Mouse (Mus musculus) midbrain, embryonic 11.5 days (tissue): ENCODE data around the gene Dlg2. TPM values are rescaled to one million over a fixed set of nuclear protein-coding genes. Genes with fewer than 3 reads are reported as not detected.
"Not testable (repeated sequence)": the region's sequence is repeated elsewhere in the genome, so short reads cannot be mapped to it uniquely, and the experiment has no call there.

Source experiments
- ATAC-seq: fragments of 200-750 bp; cut with Nextera tagmentation; 2 replicates; pipeline ENCODE4 v1.8.0; 2017; ENCODE audit warnings: moderate TSS enrichment, moderate library complexity; ENCODE audit not compliant: low FRiP score
- DNase-seq: peaks from one replicate; pipeline ENCODE4 v3.0.0; 2015; ENCODE audit warnings: low spot score; ENCODE audit errors: missing footprints
- H3K27ac ChIP-seq: fragments of 300-500 bp; sonication (generic); 2 replicates; pipeline ENCODE4 v1.5.1; 2014; ENCODE audit warnings: low read depth, low read length
- H3K27me3 ChIP-seq: fragments of 300-500 bp; sonication (generic); 2 replicates; pipeline ENCODE4 v1.6.1; 2014; ENCODE audit warnings: mild to moderate bottlenecking, low read length, moderate library complexity, mixed read lengths; ENCODE audit not compliant: control insufficient read depth, insufficient read depth
- H3K36me3 ChIP-seq: fragments of 300-500 bp; sonication (generic); 2 replicates; pipeline ENCODE4 v1.6.1; 2014; ENCODE audit warnings: mild to moderate bottlenecking, low read length, moderate library complexity, mixed read lengths; ENCODE audit not compliant: control insufficient read depth, insufficient read depth
- H3K4me1 ChIP-seq: fragments of 300-500 bp; sonication (generic); 2 replicates; pipeline ENCODE4 v1.6.1; 2014; ENCODE audit warnings: low read length; ENCODE audit not compliant: control insufficient read depth, insufficient read depth
- H3K4me2 ChIP-seq: fragments of 300-500 bp; sonication (generic); 2 replicates; pipeline ENCODE4 v1.6.1; 2014; ENCODE audit warnings: mild to moderate bottlenecking, moderate library complexity
- H3K4me3 ChIP-seq: fragments of 300-500 bp; sonication (generic); 2 replicates; pipeline ENCODE4 v1.5.1; 2014; ENCODE audit warnings: low read depth, low read length
- H3K9ac ChIP-seq: fragments of 300-500 bp; sonication (generic); 2 replicates; pipeline ENCODE4 v1.6.1; 2014; ENCODE audit warnings: low read length
- H3K9me3 ChIP-seq: fragments of 300-500 bp; sonication (generic); 2 replicates; pipeline ENCODE4 v1.6.1; 2016; ENCODE audit warnings: low read length; ENCODE audit not compliant: control insufficient read depth
- WGBS: fragments of 180-500 bp; shearing (Covaris S2); extraction: QIAGEN DNeasy Blood & Tissue Kit; methylation state at CpG from one replicate; pipeline ENCODE4 v1.1.7; 2014; 5-methylcytosine and 5-hydroxymethylcytosine counted together
- polyA plus RNA-seq: library from polyadenylated mRNA; unstranded; fragments of >200 nt; fragmentation: Nextera tagmentation; extraction: Ambion mirVana; gene quantifications from 2 replicates; pipeline ENCODE4 v1.2.1, GENCODE M21; 2014

The Dlg2 gene
- polyA plus RNA-seq, 1 experiment from 2014 or later: 1.8 TPM

DNA sequence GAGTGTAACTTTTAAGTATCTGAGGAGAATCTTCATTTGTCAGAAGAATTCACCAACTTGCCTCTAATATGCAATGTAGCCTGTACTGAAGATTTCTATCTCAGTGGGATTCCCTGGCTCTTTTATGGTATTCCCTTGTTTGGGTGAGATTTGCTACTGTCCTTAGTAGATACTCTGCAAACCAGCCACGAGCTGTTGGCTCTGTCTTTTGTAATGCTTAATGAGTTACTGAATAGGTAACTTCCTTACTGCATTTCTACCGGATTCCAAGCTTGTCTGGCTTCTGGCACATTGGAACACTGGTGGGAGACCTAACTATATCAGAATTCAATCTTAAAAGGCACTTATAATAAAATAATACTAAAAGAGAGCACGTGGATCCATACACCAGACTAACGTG, 400.3 kb downstream of the Dlg2 start:
- H3K27ac ChIP-seq, H3K4me2 ChIP-seq, ATAC-seq, H3K9me3 ChIP-seq, H3K9ac ChIP-seq, H3K36me3 ChIP-seq, H3K4me3 ChIP-seq, H3K4me1 ChIP-seq, DNase-seq, H3K27me3 ChIP-seq: not testable (repeated sequence)
- 41% methylated on average over 4 of the region's 4 CpGs for WGBS

DNA sequence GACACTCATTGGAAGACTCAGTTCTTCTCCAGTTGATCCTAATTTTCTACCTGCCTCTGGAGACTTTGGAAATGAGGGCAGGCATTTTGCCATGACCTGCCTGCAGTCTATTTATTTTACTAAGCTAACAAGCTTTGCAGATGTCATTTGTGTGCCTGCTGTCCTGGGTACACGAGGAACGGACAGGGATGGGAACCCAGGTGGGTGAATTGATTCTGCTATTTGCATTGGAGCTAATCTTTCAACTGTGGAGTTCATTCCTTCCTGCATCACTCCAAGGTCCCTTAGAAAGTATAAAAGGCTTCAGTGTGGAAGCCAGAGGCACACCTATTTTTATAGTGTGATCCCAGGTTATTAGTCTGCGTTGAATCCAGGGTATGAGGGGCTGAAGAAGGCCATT, 406.3 kb downstream of the Dlg2 start:
- no peak overlapping the region for H3K9ac ChIP-seq
- peak; percentile 53 for DNase-seq
- no peak overlapping the region for H3K27ac ChIP-seq
- H3K36me3 ChIP-seq: no peaks in the 10 kb centered on the region
- H3K9me3 ChIP-seq: no peaks in the 10 kb centered on the region
- WGBS: 70% methylated on average over 3 of the region's 3 CpGs
- H3K4me1 ChIP-seq: no peaks in the 10 kb centered on the region
- no peaks in the 10 kb centered on the region for H3K27me3 ChIP-seq
- no peak overlapping the region for H3K4me3 ChIP-seq
- H3K4me2 ChIP-seq: no peak overlapping the region
- no peak for ATAC-seq

DNA sequence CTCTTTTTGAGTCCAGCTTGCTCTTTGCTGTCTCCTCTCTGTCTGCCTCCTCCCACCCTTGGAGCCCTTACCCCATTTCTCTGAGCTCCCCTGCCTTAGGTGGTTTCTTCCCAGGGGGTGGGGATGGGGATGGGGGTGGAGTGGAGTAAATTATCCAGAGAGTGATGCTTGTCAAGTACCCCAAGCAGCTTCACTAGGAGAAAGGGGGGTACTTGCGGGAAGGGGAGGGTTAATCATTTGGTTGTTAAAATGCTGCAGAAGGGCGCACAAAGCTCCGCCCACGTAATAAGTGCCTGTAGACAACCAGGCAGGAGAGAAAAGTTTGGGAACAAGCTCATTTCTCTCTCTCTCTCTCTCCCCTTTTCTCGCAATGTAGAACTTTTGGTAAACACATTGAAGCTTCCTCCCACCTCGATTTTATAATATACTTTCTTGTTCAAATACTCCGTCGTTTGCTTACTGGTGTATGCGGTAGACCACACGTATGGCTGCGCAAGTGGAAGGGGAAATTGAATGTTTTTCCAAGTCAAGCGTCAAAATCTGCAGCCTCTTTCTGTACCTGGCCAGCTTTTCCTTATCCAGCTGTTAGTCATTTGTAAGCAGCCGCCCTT, 410.0 kb downstream of the Dlg2 start:
- peak; percentile 66 for ATAC-seq
- Histone ChIP-seq H3K27me3 (no peaks in the 10 kb centered on the region), H3K4me1 (no peaks in the 10 kb centered on the region), H3K36me3 (no peaks in the 10 kb centered on the region; the same call in 1 of the 2 replicates), H3K9ac (peak overlapping the region; percentile 65), H3K9me3 (no peaks in the 10 kb centered on the region), H3K27ac (no peak overlapping the region), H3K4me3 (peak overlapping the region; percentile 39), H3K4me2 (peak overlapping the region; percentile 75)
- DNase-seq: peak; percentile 92
- WGBS: 1% methylated on average over 13 of the region's 13 CpGs

DNA sequence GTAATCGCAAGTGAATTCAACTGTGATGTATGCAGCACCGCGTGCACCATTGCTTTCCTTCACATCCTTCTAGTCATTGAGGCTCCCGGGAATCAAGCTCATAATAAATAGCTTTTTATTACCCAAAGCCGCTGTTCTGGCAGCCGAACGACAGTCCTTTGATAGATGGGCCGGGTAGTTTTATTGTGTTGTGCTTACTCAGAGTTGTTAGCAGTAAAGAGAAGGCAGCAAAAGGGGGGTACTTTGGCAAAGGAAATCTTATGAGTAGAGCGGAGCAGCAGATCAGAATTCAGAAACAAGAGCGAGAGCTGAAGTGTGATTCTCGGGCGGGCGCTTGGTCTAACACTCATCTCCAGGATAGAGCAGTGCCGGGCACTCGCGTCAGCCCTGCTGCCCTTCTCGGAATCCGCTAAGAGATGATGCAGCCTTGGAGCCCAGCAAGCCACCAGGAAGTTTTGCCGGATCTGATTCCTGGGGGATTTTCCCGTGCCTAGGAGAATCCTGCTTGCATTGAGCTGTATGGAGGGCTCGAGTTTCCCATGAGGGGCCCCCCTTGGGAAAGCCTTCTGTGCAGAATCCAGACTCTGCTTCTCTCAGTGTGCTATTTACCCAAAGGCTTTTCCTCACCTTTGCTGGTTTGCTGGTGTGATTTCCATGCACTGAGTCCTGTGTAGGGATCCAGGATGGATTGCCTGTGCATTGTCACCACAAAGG, 410.7 kb downstream of the Dlg2 start:
- under 1% methylated on average over 21 of the region's 21 CpGs for WGBS
- peak overlapping the region; percentile 39 for H3K4me3 ChIP-seq
- DNase-seq (peak; percentile 95), ATAC-seq (peak; percentile 83)
- H3K9me3 ChIP-seq: no peaks in the 10 kb centered on the region
- H3K9ac ChIP-seq: peak overlapping the region; percentile 65
- H3K4me2 ChIP-seq: peak overlapping the region; percentile 75
- H3K27ac ChIP-seq: no peak overlapping the region; the same call in 1 of the 2 replicates
- no peaks in the 10 kb centered on the region for H3K27me3 ChIP-seq
- no peaks in the 10 kb centered on the region; the same call in 1 of the 2 replicates for H3K36me3 ChIP-seq
- no peaks in the 10 kb centered on the region for H3K4me1 ChIP-seq

DNA sequence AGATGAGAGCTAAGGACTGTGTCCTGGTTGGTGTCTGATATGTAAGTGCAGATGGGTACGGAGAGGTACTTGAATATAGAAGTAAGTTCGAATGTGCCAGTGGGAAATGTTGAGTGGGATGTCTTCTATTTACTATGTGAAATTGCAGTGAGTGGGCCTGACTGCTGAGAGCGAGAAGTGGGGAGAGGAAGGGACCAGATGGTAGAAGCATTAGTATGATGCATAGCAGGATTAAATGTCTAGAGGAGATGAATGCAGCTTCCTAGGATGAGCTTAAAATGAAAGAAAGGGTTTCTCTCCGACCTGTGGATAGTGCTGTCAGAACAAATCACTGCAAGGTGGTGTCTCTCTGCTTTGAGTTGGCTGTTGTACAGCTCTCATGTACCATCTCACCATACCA, 451.0 kb downstream of the Dlg2 start:
- ATAC-seq (no peak), DNase-seq (no peak)
- no peaks in the 10 kb centered on the region for H3K9me3 ChIP-seq
- H3K36me3 ChIP-seq: no peaks in the 10 kb centered on the region
- no peaks in the 10 kb centered on the region for H3K4me1 ChIP-seq
- no peak overlapping the region for H3K27ac ChIP-seq
- 78% methylated on average over 4 of the region's 4 CpGs for WGBS
- H3K27me3 ChIP-seq: no peaks in the 10 kb centered on the region
- no peak overlapping the region for H3K4me2 ChIP-seq
- H3K9ac ChIP-seq: no peak overlapping the region
- no peak overlapping the region for H3K4me3 ChIP-seq

DNA sequence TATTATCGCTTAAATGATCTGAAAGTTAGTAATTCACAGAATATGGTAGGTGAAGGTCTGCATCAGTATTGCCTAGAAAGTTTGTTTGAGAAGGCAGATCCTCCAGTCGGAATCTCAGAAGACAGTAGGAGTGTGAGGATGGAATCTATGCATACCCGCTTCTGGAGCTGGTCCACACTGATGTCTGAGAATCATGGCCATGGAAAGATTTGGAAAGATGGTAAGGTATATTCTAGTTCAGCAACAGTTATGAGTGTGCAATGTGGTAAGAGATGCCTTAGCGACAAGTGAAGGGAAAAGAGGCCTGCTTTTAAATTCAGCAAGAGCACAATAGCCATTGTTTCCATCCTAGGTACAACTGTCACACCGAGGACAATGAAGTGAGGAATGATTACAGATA, 464.3 kb downstream of the Dlg2 start:
- H3K27ac ChIP-seq: no peak overlapping the region
- H3K36me3 ChIP-seq: no peaks in the 10 kb centered on the region
- H3K9ac ChIP-seq: no peak overlapping the region
- WGBS: 83% methylated on average over 5 of the region's 5 CpGs
- no peaks in the 10 kb centered on the region for H3K4me1 ChIP-seq
- ATAC-seq (no peak), DNase-seq (no peak)
- H3K9me3 ChIP-seq: no peaks in the 10 kb centered on the region
- no peaks in the 10 kb centered on the region for H3K27me3 ChIP-seq
- H3K4me3 ChIP-seq: no peak overlapping the region
- no peak overlapping the region for H3K4me2 ChIP-seq

DNA sequence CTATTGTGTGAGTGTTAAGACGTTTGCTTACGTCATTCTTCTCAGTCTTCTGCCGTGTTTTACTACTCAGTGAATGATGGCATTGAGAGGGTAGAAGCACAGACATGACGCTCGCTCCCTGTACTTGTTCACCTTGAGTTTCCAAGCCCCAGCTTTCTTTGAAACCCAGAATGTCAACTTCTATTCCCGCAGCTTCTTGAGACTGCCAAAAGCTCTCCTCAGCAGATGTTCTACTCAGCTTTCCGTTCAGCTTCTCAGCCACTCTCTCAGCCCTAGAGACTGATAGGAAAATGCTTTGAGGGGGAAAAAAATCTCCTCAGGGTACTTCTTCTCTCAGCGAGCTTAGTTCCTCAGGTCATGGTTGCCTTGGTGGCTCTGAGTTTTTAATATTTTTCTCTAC, 470.6 kb downstream of the Dlg2 start:
- 81% methylated on average over 8 of the region's 8 CpGs for WGBS

DNA sequence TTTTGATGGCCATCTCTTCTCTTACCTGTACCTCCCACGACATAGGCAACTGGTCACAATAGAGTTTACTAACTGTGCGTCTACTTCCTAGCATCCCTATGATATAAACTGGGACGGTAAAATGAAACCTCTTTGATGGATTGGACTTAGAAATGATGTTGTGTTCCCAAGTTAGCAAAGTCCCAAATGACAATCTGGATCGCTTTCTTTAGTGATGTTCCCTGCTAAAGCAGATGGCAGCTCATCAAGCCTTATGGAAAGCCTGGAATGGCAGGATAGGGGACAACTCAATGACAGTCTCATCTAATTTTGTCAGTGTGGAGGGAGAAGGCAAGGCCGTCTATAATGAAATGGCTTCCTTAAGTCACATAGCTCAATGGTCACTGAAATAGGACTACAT, 472.7 kb downstream of the Dlg2 start:
- H3K4me2 ChIP-seq: no peak overlapping the region
- no peak overlapping the region for H3K9ac ChIP-seq
- H3K9me3 ChIP-seq: no peaks in the 10 kb centered on the region
- H3K36me3 ChIP-seq: no peaks in the 10 kb centered on the region
- no peaks in the 10 kb centered on the region for H3K27me3 ChIP-seq
- 90% methylated on average over 5 of the region's 5 CpGs for WGBS
- H3K27ac ChIP-seq: no peak overlapping the region
- DNase-seq (no peak), ATAC-seq (no peak)
- H3K4me3 ChIP-seq: no peak overlapping the region
- H3K4me1 ChIP-seq: no peaks in the 10 kb centered on the region

More for the DNA sequence above, 470.6 kb downstream of the Dlg2 start:
- Histone ChIP-seq H3K9me3 (no peaks in the 10 kb centered on the region), H3K27ac (no peak overlapping the region), H3K4me1 (no peaks in the 10 kb centered on the region), H3K4me2 (no peak overlapping the region), H3K9ac (no peak overlapping the region), H3K27me3 (no peaks in the 10 kb centered on the region), H3K4me3 (no peak overlapping the region), H3K36me3 (no peaks in the 10 kb centered on the region)
- no peak for DNase-seq
- no peak for ATAC-seq

DNA sequence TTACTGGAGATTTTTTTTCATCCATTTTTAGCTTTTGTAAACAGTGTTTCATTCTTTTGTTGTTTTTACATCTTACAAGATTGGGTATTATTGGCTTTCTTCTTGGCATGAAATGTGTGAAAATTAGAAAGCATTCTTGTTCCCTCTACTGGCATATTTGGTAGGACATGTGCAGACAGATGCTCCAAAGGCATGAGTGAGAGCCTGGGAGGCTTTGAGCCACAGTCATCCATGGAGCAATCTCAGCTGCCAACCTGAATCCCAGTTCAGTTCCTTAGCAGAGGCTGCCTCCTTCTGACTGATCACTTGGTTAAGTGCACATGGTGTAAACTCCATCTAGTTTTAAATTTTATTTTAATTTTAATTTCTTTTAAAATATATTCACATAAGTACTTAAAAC, 500.8 kb downstream of the Dlg2 start:
- Histone ChIP-seq H3K4me2 (no peak overlapping the region), H3K9ac (no peak overlapping the region), H3K4me3 (no peak overlapping the region), H3K4me1 (no peaks in the 10 kb centered on the region), H3K9me3 (no peaks in the 10 kb centered on the region), H3K36me3 (no peaks in the 10 kb centered on the region), H3K27ac (no peak overlapping the region), H3K27me3 (no peaks in the 10 kb centered on the region)
- DNase-seq: no peak
- no peak for ATAC-seq
